Mouse (Mus musculus): ENCODE results near the gene Cyb561. TPM values are rescaled to one million over a fixed set of nuclear protein-coding genes. Genes with fewer than 3 reads are reported as not detected.
A peak's percentile ranks its signal among the peaks of the same experiment; 100 is the strongest.

The Cyb561 gene
- polyA plus RNA-seq, 1 experiment from 2014 or later = 39.8 TPM

GRCm38 (mm10) chr11:105969516-105969915 lies 16.4 kb upstream of the Cyb561 start:
- 52% methylated on average over 1 of the region's 1 CpGs for WGBS
- Histone ChIP-seq H3K27me3 (peaks cover 56% of the 10 kb centered on the region), H3K4me2 (no peak overlapping the region), H3K4me1 (peaks cover 17% of the 10 kb centered on the region), H3K9me3 (replicated peaks) (no peaks in the 10 kb centered on the region), H3K36me3 (no peaks in the 10 kb centered on the region), H3K4me3 (replicated peaks) (no peak overlapping the region), H3K27ac (no peak overlapping the region), H3K9ac (no peak overlapping the region)
- no peak for ATAC-seq (replicated peaks; ENCODE audit: low FRiP score)

GRCm38 (mm10) chr11:105968948-105969347 lies 15.8 kb upstream of the Cyb561 start:
- no peaks in the 10 kb centered on the region for H3K36me3 ChIP-seq
- no peak overlapping the region for H3K27ac ChIP-seq
- peaks cover 17% of the 10 kb centered on the region for H3K4me1 ChIP-seq
- H3K27me3 ChIP-seq = peaks cover 56% of the 10 kb centered on the region
- WGBS = 51% methylated on average over 10 of the region's 10 CpGs
- H3K4me2 ChIP-seq = peak overlapping the region; percentile 99
- H3K4me3 ChIP-seq (replicated peaks) = peak overlapping the region; percentile 63; the same call in 1 of the 2 replicates
- no peak for ATAC-seq (replicated peaks; ENCODE audit: low FRiP score)
- no peaks in the 10 kb centered on the region for H3K9me3 ChIP-seq (replicated peaks)
- H3K9ac ChIP-seq = 0 out of 2 replicates have a peak overlapping the region, but pooled peaks have one; percentile 41

DNA sequence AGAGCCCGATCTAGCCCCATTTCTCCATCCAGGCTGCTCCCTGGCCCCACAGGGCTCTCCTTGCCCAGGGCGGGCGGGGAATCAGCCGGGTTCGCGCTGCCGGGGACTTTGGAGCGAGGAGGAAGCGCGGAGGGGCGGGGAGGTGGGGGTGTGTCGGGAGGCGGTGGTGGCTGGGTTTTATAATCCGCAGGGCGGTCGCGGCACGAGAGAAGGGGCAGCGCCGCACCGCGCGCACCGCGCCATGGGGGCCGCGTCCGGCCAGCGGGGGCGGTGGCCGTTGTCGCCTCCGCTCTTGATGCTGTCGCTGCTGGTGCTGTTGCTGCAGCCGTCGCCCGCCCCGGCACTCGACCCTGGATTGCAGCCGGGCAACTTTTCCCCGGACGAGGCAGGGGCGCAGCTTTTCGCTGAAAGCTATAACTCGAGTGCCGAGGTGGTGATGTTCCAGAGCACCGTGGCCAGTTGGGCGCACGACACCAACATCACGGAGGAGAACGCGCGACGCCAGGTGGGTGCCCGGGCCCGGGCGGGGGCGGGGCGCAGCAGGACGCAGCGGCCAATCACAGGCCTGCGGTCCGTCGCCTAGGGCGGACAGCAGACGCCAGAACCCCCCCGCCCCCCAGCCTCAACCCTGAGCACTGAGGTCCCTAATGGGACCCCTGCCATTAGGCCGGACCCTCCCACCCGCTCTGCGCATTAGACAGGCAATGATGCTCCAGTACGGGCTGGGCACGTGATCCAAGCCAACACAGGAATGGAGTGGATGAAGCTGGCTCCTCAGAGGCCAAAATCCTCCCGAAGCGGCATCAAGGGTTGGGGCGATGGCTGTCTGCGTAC lies 14.8 kb upstream of the Cyb561 start, which contains the start of gene Ace:
Gene Ace (plus strand): TSS at position 205 of the 834 bp plus-strand sequence.
- Histone ChIP-seq H3K27me3 (peaks cover 56% of the 10 kb centered on the region), H3K9me3 (replicated peaks) (no peaks in the 10 kb centered on the region), H3K4me3 (replicated peaks) (peak within 1 kb of the TSS; percentile 63), H3K36me3 (no peaks in the 10 kb centered on the region), H3K27ac (no peak within 1 kb of the TSS), H3K9ac (peak within 1 kb of the TSS; percentile 41), H3K4me2 (peak within 1 kb of the TSS; percentile 99), H3K4me1 (peaks cover 17% of the 10 kb centered on the region)
- under 1% methylated on average over 76 of the region's 76 CpGs for WGBS
- peak; percentile 50 for ATAC-seq (replicated peaks; ENCODE audit: low FRiP score)

- peaks cover 50% of the 10 kb centered on the region for H3K27me3 ChIP-seq
- no peak for ATAC-seq (replicated peaks; ENCODE audit: low FRiP score)
Observed at GRCm38 (mm10) chr11:105966288-105966687, 13.2 kb upstream of the Cyb561 start.

GRCm38 (mm10) chr11:105964691-105965090 lies 11.6 kb upstream of the Cyb561 start:
- Histone ChIP-seq H3K4me2 (no peak overlapping the region), H3K36me3 (no peaks in the 10 kb centered on the region), H3K9ac (no peak overlapping the region), H3K4me1 (peaks cover 17% of the 10 kb centered on the region), H3K9me3 (replicated peaks) (no peaks in the 10 kb centered on the region), H3K27ac (no peak overlapping the region), H3K4me3 (replicated peaks) (no peak overlapping the region), H3K27me3 (peaks cover 39% of the 10 kb centered on the region)
- no peak for ATAC-seq (replicated peaks; ENCODE audit: low FRiP score)
- WGBS = 69% methylated on average over 5 of the region's 5 CpGs

More at GRCm38 (mm10) chr11:105966288-105966687, 13.2 kb upstream of the Cyb561 start:
- Histone ChIP-seq H3K36me3 (no peaks in the 10 kb centered on the region), H3K9me3 (replicated peaks) (no peaks in the 10 kb centered on the region), H3K4me1 (peaks cover 17% of the 10 kb centered on the region), H3K4me3 (replicated peaks) (no peak overlapping the region), H3K4me2 (no peak overlapping the region), H3K27ac (no peak overlapping the region), H3K9ac (no peak overlapping the region)
- WGBS = 65% methylated on average over 4 of the region's 4 CpGs

DNA sequence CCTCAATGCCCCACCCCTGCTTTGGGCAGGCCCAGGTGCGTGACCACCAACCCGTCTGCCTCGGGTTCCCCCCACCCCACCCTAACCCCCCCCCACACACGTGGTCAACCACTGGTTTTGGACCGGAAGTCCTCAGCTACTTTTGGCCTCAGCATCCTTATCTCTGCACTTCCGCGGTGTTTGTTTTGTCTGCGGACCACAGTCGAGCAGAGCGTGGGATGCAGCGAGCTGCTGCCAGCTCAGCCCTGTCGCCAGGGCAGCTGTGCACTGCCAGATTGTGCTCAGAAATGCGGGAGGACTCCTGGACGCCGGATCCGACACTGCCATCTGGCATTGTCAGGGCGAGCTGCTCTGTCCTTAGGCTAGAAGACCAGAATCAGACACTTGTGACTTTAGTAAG lies 6.2 kb upstream of the Cyb561 start:
- no peak overlapping the region for H3K4me3 ChIP-seq (replicated peaks)
- no peak overlapping the region for H3K27ac ChIP-seq
- no peak overlapping the region for H3K9ac ChIP-seq
- H3K4me2 ChIP-seq = no peak overlapping the region
- no peaks in the 10 kb centered on the region for H3K27me3 ChIP-seq
- H3K36me3 ChIP-seq = no peaks in the 10 kb centered on the region
- ATAC-seq (replicated peaks; ENCODE audit: low FRiP score) = no peak
- H3K9me3 ChIP-seq (replicated peaks) = no peaks in the 10 kb centered on the region
- H3K4me1 ChIP-seq = 0 out of 2 replicates have a peak, but pooled peaks cover 6% of the 10 kb centered on the region
- WGBS = 45% methylated on average over 17 of the region's 17 CpGs

- no peak for ATAC-seq (replicated peaks; ENCODE audit: low FRiP score)
- Histone ChIP-seq H3K27ac (no peak overlapping the region), H3K27me3 (no peaks in the 10 kb centered on the region), H3K4me2 (no peak overlapping the region), H3K4me3 (replicated peaks) (no peak overlapping the region), H3K36me3 (no peaks in the 10 kb centered on the region), H3K9ac (no peak overlapping the region), H3K9me3 (replicated peaks) (no peaks in the 10 kb centered on the region), H3K4me1 (peaks cover 6% of the 10 kb centered on the region; the same call in 1 of the 2 replicates)
- WGBS = 63% methylated on average over 1 of the region's 1 CpGs
Observed at GRCm38 (mm10) chr11:105958566-105958965, 5.4 kb upstream of the Cyb561 start.

DNA sequence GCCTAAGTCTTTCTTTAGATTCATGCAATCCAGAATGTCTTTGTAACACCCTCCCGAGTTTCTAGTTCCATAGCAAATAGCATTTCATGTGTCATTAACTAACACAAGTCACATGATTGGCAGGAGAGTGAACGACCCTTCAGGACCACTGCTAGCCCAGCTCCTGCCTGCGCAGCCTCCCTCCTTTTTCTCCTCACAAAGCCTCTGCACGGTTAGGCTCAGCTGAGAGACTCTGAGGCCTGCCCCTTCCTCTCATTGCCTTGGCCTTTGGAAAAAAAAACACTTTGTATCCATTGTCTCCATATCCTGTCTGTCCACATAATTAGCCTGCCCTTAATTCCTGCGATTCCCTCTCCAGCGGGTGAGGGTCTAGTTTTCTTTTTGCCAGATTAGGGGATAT lies 4.4 kb upstream of the Cyb561 start:
- Histone ChIP-seq H3K4me3 (replicated peaks) (no peak overlapping the region), H3K27ac (no peak overlapping the region), H3K9ac (no peak overlapping the region), H3K9me3 (replicated peaks) (no peaks in the 10 kb centered on the region), H3K36me3 (no peaks in the 10 kb centered on the region), H3K27me3 (no peaks in the 10 kb centered on the region), H3K4me1 (peaks cover 15% of the 10 kb centered on the region), H3K4me2 (no peak overlapping the region)
- WGBS = 39% methylated on average over 6 of the region's 6 CpGs
- ATAC-seq (replicated peaks; ENCODE audit: low FRiP score) = no peak

DNA sequence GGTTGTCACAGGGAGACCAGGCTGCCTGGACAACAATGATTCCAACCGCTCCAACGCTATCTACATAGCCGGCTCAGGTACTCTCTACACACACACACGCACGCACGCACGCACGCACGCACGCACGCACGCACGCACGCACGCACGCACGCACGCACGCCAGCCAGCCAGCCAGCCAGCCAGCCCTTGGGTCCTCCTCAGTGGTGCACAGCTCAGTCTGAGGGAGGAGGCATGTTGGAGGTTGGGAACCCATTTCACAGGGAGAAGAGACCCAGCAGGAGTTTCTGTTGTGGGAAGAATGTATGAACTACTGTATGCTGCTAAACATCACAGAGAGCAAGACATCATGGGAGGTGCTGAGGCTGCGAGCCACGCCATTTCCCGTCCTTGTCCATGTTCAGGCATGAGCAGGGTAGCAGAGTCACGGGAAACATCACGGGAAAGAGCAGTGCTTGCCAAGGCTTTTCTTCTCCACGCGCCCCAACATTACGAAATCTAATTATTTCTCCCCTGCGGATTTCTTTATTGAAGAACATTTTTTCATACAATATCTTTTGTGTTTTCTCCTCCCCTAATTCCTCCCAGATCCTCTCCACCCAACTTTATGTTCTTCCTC lies 2.8 kb upstream of the Cyb561 start:
- Histone ChIP-seq H3K4me1 (peaks cover 27% of the 10 kb centered on the region), H3K36me3 (no peaks in the 10 kb centered on the region), H3K27me3 (no peaks in the 10 kb centered on the region), H3K27ac (no peak overlapping the region), H3K9ac (no peak overlapping the region), H3K4me2 (no peak overlapping the region), H3K4me3 (replicated peaks) (no peak overlapping the region), H3K9me3 (replicated peaks) (no peaks in the 10 kb centered on the region)
- WGBS = 89% methylated on average over 28 of the region's 28 CpGs
- ATAC-seq (replicated peaks; ENCODE audit: low FRiP score) = no peak

- Histone ChIP-seq H3K9ac (no peak overlapping the region), H3K9me3 (replicated peaks) (no peaks in the 10 kb centered on the region), H3K4me3 (replicated peaks) (no peak overlapping the region), H3K4me2 (no peak overlapping the region), H3K4me1 (peaks cover 27% of the 10 kb centered on the region), H3K27ac (peak overlapping the region; percentile 56), H3K36me3 (no peaks in the 10 kb centered on the region), H3K27me3 (no peaks in the 10 kb centered on the region)
- 69% methylated on average over 6 of the region's 6 CpGs for WGBS
- ATAC-seq (replicated peaks; ENCODE audit: low FRiP score) = no peak
Observed at GRCm38 (mm10) chr11:105953402-105953801, 266 bp upstream of the Cyb561 start.

DNA sequence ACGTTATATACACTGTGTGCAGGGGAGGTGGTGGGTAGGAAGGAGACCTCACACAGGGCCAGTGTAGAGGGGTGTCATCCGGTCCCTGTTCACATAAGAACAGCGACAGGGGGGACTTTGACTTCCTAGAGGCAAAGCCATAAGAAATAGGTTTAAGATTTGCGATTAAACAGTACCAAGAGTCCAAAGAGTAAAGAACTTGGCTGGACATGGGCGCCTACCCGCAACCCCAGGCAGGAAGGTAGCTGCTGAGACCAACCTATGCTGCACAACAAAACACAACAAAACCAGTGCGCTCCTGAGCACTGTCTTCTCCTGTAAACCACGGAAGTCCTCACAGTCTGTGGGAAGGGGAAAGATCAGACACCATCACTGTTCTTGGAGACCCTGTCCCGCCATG lies 1.0 kb downstream of the Cyb561 start:
- Histone ChIP-seq H3K4me2 (no peak overlapping the region), H3K27me3 (peaks cover 4% of the 10 kb centered on the region; the same call in 1 of the 2 replicates), H3K9me3 (replicated peaks) (no peaks in the 10 kb centered on the region), H3K36me3 (no peaks in the 10 kb centered on the region), H3K4me3 (replicated peaks) (no peak overlapping the region), H3K9ac (no peak overlapping the region), H3K27ac (peak overlapping the region; percentile 56), H3K4me1 (peaks cover 28% of the 10 kb centered on the region)
- ATAC-seq (replicated peaks; ENCODE audit: low FRiP score) = peak; percentile 48; the same call in 1 of the 2 replicates
- WGBS = 82% methylated on average over 9 of the region's 9 CpGs

GRCm38 (mm10) chr11:105951601-105952044 lies 1.5 kb downstream of the Cyb561 start:
- Histone ChIP-seq H3K9me3 (replicated peaks) (no peaks in the 10 kb centered on the region), H3K9ac (no peak overlapping the region), H3K27ac (peak overlapping the region; percentile 56), H3K27me3 (peaks cover 4% of the 10 kb centered on the region; the same call in 1 of the 2 replicates), H3K4me2 (0 out of 2 replicates have a peak overlapping the region, but pooled peaks have one; percentile 12), H3K4me1 (peaks cover 31% of the 10 kb centered on the region), H3K4me3 (replicated peaks) (no peak overlapping the region), H3K36me3 (no peaks in the 10 kb centered on the region)
- peak; percentile 69 for ATAC-seq (replicated peaks; ENCODE audit: low FRiP score)
- WGBS = 33% methylated on average over 3 of the region's 3 CpGs

Data from kidney, embryonic 15.5 days (tissue).